Mouse (Mus musculus) ZHBTc4 (cell line): ENCODE results near the gene Dab1.

ENCODE experiments used
- DNase-seq: peaks from one replicate; pipeline ENCODE4 v3.0.0-alpha.2; 2011; ENCODE audit warnings: low read depth, low spot score

The Dab1 gene

DNA sequence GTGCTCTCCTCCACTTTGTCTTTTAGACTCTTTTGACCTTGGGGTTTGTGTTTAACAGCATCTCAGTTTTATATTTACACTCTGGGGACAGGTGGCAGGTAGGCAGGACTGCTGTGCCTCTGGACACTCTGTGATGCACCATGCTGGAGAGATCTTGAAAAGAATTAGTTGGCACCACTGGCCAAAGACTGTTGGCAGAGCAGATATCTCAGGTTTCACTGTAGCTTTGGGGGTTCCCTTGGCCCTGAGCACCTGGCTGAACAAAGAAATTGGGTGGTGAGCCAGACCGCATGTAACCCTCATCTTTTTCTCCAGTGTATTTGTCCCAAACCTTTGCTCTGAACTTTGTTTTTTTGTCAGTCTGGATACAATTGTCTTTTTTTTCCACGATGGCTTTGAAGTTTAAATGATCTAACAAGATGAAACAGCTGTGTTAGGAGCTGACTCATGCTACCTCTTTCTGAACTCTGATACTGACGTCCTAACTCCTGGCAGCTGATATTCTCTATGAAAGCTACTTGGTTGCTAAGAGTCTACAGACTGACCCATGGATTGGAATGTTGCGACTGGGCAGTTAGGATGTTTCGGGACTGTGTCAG, 960.9 kb downstream of the Dab1 start:
- no peak for DNase-seq

DNA sequence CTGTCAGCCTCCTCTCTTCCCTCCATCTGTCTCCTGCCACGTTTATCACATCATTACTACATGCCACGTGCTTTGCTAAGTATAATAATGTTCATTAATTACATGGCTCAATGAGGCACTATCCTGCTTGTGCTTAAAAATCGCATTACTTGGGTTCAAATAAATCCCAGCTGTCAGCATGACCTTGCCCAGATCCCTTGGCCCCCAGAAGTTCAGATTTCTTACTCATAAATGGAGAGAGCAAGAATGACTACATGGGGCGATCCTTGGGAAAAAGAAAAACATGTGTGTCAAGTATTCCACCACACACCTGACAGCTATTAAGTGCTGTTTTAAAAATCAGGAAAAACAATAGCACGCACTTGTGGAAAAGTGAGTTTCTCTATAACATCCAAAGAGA, 963.6 kb downstream of the Dab1 start:
- no peak for DNase-seq

DNA sequence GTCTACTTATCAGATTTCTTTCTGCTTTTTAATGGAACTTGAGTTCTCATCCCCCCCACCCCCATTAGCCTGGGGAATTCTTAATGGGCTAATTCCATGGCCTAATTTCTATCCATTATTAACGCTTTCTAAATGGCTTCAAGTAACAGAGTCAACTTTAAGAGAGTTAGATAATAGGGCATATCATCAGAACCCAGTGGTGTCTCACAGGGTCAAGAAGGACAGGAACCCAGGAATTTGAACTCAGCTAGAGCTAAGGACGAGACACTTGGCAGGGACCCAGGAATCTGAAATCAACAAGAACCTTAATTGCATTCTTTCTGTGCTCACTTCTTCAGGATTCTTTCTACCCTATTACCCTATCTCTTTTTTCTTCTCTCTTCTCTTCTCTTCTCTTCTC, 968.7 kb downstream of the Dab1 start:
- DNase-seq, result no peak

- no peak for DNase-seq
Observed at GRCm38 (mm10) chr4:104596936-104597335, 977.8 kb downstream of the Dab1 start.

- no peak for DNase-seq
Observed at GRCm38 (mm10) chr4:104597490-104598465, 978.6 kb downstream of the Dab1 start.

DNA sequence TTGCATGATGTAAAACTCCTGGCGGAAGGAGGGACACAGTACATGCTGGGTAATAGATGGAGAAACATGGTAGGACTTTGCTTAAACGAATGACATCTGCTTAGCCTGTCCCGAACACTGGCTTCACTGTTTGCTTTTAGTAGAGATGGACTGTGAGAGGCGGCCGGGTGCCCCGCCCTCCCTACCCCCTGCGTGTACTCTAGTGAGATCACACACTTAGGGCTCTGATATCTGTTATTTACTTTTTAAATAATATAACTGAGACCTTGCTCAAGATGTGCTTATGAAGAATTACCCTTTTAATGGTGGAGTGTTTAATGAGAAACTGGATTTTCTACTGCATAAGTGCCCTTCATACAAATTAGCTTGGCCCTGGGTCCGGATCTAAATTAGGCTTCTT, 983.6 kb downstream of the Dab1 start:
- DNase-seq, result no peak

- no peak for DNase-seq
Observed at GRCm38 (mm10) chr4:104604298-104604697, 985.1 kb downstream of the Dab1 start.

DNA sequence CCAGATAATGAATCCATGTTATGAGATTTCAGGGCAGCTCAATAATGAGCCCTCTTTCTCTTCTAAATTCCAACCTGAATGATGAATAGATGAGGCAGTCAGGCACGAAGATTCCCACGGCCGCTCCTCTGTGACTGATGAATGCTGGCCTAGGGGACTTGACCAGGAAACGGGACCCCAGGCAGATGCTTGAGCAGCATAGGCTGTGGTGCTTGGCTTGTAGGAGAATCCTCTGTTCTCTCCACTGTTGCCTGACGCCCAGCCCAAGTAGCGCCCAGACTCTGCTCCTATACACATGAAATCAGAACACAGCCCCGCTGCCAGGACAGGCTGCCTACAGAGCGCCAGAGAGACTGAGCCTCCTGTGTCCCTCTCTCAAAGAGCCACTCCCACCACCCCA, 987.7 kb downstream of the Dab1 start:
- DNase-seq, result no peak

DNA sequence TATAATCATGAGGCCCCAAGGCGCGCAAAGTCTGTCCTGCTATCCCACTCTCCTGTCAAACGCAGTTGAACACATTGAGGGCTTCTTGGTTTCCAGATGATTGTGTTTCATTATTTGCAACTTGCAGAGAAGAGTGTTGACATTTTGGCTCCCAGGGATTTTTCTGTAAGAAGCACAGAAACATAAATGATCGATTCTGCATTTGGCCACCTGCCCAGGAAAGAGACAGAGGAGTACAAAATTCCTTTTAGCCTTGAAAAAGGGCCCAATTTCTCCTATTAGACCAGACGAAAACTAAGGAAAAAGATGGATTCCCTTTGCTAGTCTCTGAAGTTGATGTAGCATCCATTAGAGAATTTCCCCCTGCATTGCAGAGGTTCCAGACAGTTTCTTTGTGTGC, 988.5 kb downstream of the Dab1 start:
- no peak for DNase-seq

- no peak for DNase-seq
Observed at GRCm38 (mm10) chr4:104619452-104619851, 1000.3 kb downstream of the Dab1 start.

- no peak for DNase-seq
Observed at GRCm38 (mm10) chr4:104625316-104625715, 1006.2 kb downstream of the Dab1 start.

DNA sequence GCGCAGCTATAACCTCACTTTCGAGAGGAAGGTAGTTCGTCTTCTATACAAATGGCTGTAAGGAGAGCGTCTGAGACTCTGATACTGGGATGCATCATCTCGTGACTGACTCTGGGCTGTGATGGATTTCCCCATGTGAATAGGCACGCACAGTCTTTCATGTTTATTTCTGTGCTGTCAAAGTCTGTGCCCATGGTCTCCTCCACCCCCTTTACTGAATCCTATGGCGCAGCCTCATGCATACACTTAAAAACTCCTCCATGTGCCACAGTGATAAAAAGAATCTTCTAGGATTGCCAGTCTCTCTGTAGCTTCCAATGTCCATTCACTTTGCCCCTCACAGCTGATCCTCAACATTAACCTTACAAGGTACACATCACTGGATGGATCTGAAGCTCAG, 1009.5 kb downstream of the Dab1 start:
- no peak for DNase-seq

DNA sequence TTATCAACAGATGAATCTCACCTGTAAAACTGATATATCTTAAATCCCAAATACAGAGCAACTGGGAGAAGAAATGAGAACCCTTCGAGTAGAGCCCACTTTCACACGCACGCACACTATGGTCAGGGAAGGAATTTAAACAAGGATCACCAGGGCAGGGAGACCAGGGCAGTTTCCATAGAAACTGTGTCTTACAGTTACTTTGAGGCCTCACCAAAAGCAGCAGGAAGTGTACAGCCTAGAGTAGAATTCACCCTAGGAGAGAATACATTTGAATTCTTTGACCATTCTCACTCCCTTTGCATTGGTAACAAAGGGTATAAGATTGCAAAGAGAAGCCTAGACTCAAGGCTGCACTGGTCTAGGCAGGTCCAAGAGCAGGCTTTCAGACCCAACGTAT, 1017.9 kb downstream of the Dab1 start:
- DNase-seq, result peak; percentile 11

DNA sequence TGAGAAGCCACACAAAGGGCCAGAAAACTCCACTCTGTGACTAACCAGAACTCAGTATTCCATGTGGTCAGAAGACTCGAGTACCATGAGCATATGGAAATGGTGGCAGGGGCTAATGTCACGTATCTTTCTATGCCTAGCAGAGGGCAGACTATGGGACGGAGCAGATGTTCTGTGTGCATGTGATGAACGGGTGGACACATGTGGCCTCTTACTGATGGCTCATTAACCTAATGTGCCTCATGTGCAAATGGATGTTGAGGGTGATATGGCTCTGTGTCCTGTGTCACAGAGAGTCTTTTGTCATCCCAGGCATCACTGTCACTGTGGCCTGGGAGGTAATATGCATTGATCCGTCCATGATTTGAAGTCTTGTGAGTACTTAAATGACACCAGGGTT, 1021.5 kb downstream of the Dab1 start:
- DNase-seq, result no peak

- DNase-seq, result no peak
Observed at GRCm38 (mm10) chr4:104642761-104643469, 1023.8 kb downstream of the Dab1 start.

DNA sequence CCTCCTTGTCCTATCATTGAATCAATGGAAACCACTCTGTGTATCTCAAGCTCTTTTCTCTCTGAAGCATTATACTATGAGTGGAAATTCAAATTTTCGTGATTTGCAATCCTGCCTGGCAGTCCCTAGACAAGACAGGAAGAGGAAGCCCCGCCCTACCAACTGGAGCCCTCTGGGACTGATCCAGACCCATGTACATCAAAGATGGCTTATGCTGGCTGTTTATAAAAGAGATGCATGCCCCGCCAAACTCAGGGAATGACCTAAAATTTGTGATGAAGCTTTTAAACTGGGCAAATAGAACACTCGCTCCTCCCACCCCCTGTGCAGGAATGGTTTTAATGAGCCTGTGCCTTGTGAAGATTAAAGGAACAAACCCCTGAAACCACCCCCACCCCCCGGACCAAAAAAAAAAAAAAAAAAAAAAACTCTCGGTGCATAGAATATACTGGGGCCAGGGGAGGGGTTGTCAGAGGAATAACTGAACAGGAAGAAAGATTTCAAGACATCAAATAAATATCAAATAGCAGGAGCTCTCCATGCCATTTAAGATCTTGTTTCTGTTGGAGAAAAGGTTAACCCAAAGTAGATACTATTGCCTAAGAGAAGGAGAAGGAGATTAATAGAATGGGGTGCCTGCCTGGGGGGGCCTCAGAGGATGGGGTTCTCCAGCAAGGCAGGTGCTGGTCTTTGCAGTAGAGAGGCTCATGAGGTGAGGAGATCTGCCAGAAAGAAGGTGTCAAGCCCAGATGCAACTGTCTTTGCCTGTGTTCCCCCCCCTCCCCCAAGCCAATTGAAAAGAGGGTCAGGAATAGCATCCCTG, 1024.6 kb downstream of the Dab1 start:
- peak; percentile 53 for DNase-seq

DNA sequence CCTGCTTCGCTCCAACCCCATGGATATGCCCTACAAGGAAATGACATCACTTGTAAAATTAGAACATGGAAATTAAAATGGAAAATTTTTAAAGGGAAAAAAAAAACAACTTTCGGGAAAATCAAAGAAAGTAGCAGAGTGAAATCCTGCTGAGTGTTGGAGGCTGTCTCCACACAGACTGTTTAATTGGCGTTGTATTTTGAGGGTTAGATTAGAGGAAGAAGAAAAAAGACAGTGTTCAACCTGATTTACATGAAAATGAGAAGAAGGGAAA, 1025.1 kb downstream of the Dab1 start:
- DNase-seq, result no peak

DNA sequence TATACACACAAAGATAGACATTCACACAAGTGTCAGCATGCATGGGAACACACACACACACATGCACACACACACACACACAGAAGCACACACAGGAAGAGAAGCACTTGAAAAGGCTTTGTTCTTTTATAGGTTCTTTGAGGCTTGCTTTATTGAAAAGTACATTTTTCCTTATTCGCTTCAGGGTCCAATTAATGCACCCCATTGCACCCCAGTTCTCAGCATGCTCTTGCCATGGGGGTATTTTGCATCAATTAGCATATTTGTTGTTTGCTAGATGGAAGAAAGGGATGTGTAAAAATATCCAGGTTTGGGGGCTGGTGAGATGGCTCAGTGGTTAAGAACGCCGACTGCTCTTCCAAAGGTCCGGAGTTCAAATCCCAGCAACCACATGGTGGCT, 1025.7 kb downstream of the Dab1 start:
- DNase-seq, result no peak

- DNase-seq, result no peak
Observed at GRCm38 (mm10) chr4:104651761-104652160, 1032.6 kb downstream of the Dab1 start.

- DNase-seq, result no peak
Observed at GRCm38 (mm10) chr4:104656728-104657127, 1037.6 kb downstream of the Dab1 start.

DNA sequence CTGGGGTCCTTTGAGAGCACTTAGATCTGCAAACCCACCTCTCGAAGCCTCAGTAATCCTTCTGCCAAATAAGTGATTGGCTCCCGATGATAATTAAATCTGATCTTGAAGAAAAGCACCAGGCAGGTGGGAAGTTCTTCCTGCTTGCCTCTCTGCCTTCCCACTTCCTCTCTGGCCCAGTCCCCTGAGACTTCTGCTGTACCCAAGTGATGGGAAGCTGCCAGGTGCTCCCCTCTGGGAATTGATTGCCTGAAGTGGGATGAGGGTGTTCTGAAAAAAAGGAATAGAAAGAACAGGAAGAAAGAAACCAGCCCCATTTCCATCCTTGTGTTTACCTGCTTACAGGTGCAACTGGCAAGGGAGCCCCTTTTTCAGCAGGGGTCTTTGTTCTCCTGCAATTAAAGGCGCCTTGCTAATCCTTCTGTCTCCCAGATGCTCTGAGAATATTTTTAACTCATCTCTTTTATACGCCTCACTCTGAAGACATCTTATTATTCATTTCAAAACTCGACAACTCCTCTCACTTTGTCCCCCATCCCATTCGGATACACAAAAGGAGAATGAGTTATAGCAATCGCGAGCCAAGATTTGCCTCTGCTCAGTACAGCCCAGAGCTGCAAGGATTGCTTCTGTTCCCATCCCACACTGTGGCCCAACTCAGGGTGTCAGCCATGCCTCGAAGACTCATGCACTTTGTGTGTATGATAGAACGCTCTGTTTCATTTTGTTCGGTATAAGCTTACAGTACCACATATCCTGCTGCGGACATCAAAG, 1043.9 kb downstream of the Dab1 start:
- no peak for DNase-seq
